Mouse (Mus musculus) cortical plate, adult 2 months (tissue): ENCODE data around the gene Hydin.

ENCODE experiments used
- CTCF ChIP-seq: fragments of 200-500 bp; IDR thresholded peaks from 2 replicates; pipeline ENCODE4 v1.5.1; 2011; ENCODE audit warnings: mild to moderate bottlenecking, control low read depth, low read length; ENCODE audit not compliant: insufficient read depth; ENCODE audit errors: extremely low read depth
- POLR2A ChIP-seq: fragments of 200-500 bp; IDR thresholded peaks from 2 replicates; pipeline ENCODE4 v1.6.1; 2011; ENCODE audit warnings: mild to moderate bottlenecking, low read length, control low read depth; ENCODE audit not compliant: insufficient read depth; ENCODE audit errors: extremely low read depth

DNA sequence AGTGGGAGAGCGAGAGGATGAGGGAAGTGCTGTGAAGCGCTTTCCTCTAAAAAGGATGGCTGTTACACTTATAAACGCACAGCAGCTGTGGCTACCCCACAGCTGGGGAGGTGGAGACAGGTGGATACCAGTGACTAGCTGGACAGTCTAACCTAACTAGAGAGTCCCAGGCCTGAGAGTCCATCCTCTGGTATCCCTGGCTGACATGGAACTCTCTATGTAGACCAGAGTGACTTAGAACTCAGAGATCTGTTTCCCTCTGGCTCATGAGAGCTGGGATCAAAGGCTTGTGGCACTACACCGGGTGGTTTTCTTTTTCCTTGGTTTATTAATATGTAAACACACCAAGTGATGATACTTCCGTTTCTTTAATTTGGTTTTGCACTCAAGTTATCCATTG is 49.6 kb upstream of the Hydin start:
- no peak for TF ChIP-seq CTCF
- no peak for TF ChIP-seq POLR2A
